Mouse (Mus musculus): ENCODE results near the gene D130043K22Rik.

The D130043K22Rik gene

GRCm38 (mm10) chr13:24880208-24880607 lies 35.3 kb downstream of the D130043K22Rik start:
- in situ Hi-C loops (cut with MboI; ENCODE audit: low pct_unique_long_range_greater_than_20kb in 1 of 2, low sequenced_read_pairs in 2 of 2, unreplicated experiment in 1 of 2) = no loop called here

DNA sequence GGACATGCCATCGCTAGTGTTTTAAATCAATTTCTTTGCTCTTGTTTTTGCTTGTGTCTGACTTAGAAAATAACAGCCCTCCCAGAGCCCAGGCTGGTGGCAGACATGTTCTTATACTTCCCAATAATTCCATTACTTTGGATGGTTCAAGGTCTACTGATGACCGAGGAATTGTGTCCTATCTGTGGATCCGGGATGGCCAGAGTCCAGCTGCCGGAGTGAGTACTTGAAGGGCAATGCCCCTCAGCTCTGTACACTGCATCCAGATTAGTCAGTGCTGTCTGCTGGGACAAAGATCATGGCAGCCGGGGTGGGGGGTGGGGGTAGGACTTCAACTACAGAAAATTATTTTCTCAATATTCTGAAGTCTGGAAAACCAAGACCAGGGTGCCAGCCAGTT lies 35.8 kb downstream of the D130043K22Rik start:
- in situ Hi-C loops (cut with MboI; ENCODE audit: low pct_unique_long_range_greater_than_20kb in 1 of 2, low sequenced_read_pairs in 2 of 2, unreplicated experiment in 1 of 2) = no loop called here

- in situ Hi-C loops (cut with MboI; ENCODE audit: low pct_unique_long_range_greater_than_20kb in 1 of 2, low sequenced_read_pairs in 2 of 2, unreplicated experiment in 1 of 2) = no loop called here
Observed at GRCm38 (mm10) chr13:24882411-24882810, 37.5 kb downstream of the D130043K22Rik start.

GRCm38 (mm10) chr13:24889554-24889953 lies 44.6 kb downstream of the D130043K22Rik start:
- in situ Hi-C loops (cut with MboI; ENCODE audit: low pct_unique_long_range_greater_than_20kb in 1 of 2, low sequenced_read_pairs in 2 of 2, unreplicated experiment in 1 of 2) = no loop called here

- in situ Hi-C loops (cut with MboI; ENCODE audit: low pct_unique_long_range_greater_than_20kb in 1 of 2, low sequenced_read_pairs in 2 of 2, unreplicated experiment in 1 of 2) = no loop called here
Observed at GRCm38 (mm10) chr13:24892516-24892915, 47.6 kb downstream of the D130043K22Rik start.

DNA sequence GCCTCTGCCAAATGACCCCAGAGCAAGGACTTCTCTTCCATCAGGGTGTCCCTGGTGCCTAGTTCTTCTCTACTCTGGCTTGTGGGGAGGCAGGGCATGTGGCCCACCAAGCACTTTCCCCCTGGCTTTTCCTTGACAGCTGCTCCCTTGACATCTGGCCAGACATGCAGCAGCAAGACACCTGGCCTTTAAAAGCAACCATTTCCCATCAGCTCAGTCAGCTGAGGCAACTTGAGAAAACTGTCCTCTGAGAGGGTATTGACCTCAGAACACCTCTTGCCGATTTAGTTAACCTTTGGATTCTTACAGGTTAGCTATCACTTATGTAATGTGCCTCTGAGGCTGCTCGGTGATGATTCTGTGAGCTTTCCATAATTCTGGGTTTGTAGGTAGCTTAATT lies 48.9 kb downstream of the D130043K22Rik start:
- in situ Hi-C loops (cut with MboI; ENCODE audit: low pct_unique_long_range_greater_than_20kb in 1 of 2, low sequenced_read_pairs in 2 of 2, unreplicated experiment in 1 of 2) = no loop called here

GRCm38 (mm10) chr13:24901916-24902315 lies 57.0 kb downstream of the D130043K22Rik start:
- in situ Hi-C loops (cut with MboI; ENCODE audit: low pct_unique_long_range_greater_than_20kb in 1 of 2, low sequenced_read_pairs in 2 of 2, unreplicated experiment in 1 of 2) = no loop called here

DNA sequence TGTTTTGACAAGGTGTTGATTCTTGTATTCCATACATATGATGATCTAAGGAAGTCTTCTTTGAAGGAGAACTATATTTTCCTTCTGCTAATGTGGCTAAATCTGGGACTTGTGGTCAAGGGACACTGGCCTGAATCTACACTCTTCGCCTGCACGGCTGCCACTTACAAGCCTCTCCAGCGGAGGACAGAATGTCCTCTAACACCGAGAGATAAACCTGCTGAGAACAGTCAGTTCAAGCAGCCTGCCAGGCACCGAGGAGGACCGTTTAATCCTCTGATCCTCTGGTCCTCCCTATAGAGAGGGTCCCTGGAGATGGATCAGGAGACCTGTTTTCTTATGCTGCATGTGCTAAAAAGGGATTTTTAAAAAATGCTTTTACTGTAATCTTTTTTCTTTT lies 58.5 kb downstream of the D130043K22Rik start:
- in situ Hi-C loops (cut with MboI; ENCODE audit: low pct_unique_long_range_greater_than_20kb in 1 of 2, low sequenced_read_pairs in 2 of 2, unreplicated experiment in 1 of 2) = no loop called here

DNA sequence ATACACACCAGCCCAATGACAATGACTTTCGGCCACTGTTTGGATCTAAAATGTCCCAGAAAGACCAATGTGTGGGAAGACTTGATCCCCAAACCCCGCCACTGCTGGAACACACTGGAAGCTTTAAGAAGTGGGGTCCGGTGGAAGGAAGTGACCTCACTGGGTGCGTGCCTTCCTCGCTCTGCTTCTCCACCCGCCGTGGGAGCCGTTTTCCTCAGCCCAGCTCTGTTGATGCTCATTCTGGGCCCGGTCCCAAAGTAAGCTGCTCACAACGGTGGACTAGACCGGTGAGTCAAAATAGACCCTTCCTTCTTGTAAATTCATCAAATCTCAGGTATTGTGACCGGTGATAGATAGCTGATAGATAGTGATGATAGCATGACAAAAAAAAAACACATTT lies 60.5 kb downstream of the D130043K22Rik start:
- in situ Hi-C loops (cut with MboI; ENCODE audit: low pct_unique_long_range_greater_than_20kb in 1 of 2, low sequenced_read_pairs in 2 of 2, unreplicated experiment in 1 of 2) = no loop called here

DNA sequence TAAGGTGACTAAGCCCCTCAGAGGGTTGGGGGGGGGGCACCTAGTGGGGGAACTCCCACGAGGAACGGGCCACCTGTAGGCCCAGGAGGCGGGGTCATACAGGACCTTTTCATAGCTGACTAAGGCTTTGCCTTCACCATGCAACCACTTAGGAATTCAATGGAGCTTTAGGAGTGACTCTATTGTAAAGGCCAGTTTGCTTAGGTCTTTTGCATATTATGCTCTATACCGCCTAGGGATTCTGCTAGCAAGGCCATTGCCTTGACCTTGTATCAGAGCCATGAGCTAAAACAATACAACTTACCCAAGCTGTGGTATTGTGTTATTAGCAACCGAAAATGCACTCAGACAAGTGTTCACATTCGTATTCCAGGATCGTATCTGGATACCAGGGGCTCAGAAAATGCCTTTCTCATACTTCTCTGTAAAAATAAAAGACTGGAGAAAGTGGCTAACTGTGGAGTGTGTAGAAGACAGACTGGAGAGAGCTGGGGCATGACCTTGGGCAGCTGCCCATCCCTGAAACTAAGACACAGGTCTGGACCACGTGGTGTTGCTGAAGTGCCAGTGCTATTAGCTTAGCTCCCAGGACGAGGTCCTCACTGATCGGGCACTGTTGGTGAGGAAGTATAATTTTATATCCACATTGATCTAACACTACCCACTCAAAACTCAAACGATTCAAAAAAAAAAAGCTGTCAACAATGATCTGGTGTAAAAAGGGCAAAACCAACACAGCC lies 62.1 kb downstream of the D130043K22Rik start:
- in situ Hi-C loops (cut with MboI; ENCODE audit: low pct_unique_long_range_greater_than_20kb in 1 of 2, low sequenced_read_pairs in 2 of 2, unreplicated experiment in 1 of 2) = no loop called here

DNA sequence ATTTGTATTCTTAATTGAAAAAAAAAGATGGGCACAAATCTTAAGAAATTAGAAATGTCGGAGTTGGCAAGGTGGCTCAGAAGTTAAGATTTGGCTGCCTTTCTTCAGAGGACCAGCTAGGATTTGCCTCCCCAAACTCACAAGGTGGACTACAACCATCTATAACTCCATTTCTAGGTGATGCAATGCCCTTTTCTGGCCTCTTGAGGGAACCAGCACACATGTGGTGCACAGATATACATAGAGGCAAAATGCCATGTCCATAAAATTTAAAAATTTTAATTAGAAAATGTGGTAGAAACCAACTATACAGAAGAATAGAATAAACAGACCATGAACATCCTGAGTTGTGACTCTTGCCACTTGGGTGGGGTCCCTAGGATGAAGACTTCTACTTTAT lies 64.2 kb downstream of the D130043K22Rik start:
- in situ Hi-C loops (cut with MboI; ENCODE audit: low pct_unique_long_range_greater_than_20kb in 1 of 2, low sequenced_read_pairs in 2 of 2, unreplicated experiment in 1 of 2) = no loop called here

DNA sequence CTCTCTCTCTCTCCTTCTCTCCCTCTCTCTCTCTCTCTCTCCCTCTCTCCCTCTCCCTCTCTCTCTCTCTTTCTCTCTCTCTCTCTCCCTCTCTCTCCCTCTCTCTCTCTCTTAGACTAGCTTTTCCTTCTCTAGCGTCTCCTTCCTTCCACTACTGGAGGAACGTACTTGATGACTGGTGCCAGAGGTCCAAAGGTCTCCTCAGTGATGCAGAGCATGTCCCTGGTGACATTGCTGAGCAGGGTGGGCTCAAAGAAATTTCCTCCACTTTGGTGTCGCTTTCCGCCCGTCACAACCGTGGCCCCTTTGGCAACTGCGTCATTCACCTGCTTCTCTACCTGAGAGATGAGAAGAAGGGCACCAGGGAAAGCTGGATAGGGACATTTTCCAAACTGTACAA lies 68.6 kb downstream of the D130043K22Rik start:
- in situ Hi-C loops (cut with MboI; ENCODE audit: low pct_unique_long_range_greater_than_20kb in 1 of 2, low sequenced_read_pairs in 2 of 2, unreplicated experiment in 1 of 2) = no loop called here

DNA sequence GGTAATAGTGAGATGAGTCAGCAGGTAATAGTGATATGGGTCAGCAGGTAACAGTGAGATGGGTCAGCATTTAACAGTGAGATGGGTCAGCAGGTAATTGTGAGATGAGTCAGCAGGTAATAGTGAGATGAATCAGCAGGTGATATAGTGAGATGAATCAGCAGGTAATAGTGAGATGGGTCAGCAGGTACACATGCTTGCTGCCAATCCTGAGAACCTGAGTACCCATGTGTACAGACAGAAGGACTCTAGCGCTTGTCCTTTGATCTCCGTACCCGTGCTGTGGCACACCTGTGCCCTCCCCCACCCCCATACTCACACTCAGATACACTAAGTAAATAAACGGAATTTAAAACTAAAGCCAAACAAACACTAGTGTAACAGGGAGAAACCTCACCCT lies 70.0 kb downstream of the D130043K22Rik start:
- in situ Hi-C loops (cut with MboI; ENCODE audit: low pct_unique_long_range_greater_than_20kb in 1 of 2, low sequenced_read_pairs in 2 of 2, unreplicated experiment in 1 of 2) = no loop called here

GRCm38 (mm10) chr13:24915831-24916230 lies 70.9 kb downstream of the D130043K22Rik start:
- in situ Hi-C loops (cut with MboI; ENCODE audit: low pct_unique_long_range_greater_than_20kb in 1 of 2, low sequenced_read_pairs in 2 of 2, unreplicated experiment in 1 of 2) = no loop called here

GRCm38 (mm10) chr13:24920333-24920977 lies 75.5 kb downstream of the D130043K22Rik start:
- in situ Hi-C loops (cut with MboI; ENCODE audit: low pct_unique_long_range_greater_than_20kb in 1 of 2, low sequenced_read_pairs in 2 of 2, unreplicated experiment in 1 of 2) = no loop called here

- in situ Hi-C loops (cut with MboI; ENCODE audit: low pct_unique_long_range_greater_than_20kb in 1 of 2, low sequenced_read_pairs in 2 of 2, unreplicated experiment in 1 of 2) = no loop called here
Observed at GRCm38 (mm10) chr13:24921281-24921680, 76.3 kb downstream of the D130043K22Rik start.

- in situ Hi-C loops (cut with MboI; ENCODE audit: low pct_unique_long_range_greater_than_20kb in 1 of 2, low sequenced_read_pairs in 2 of 2, unreplicated experiment in 1 of 2) = no loop called here
Observed at GRCm38 (mm10) chr13:24923991-24924390, 79.1 kb downstream of the D130043K22Rik start.

GRCm38 (mm10) chr13:24930591-24930990 lies 85.7 kb downstream of the D130043K22Rik start:
- in situ Hi-C loops (cut with MboI; ENCODE audit: low pct_unique_long_range_greater_than_20kb in 1 of 2, low sequenced_read_pairs in 2 of 2, unreplicated experiment in 1 of 2) = no loop called here

- in situ Hi-C loops (cut with MboI; ENCODE audit: low pct_unique_long_range_greater_than_20kb in 1 of 2, low sequenced_read_pairs in 2 of 2, unreplicated experiment in 1 of 2) = no loop called here
Observed at GRCm38 (mm10) chr13:24933199-24933598, 88.3 kb downstream of the D130043K22Rik start.

DNA sequence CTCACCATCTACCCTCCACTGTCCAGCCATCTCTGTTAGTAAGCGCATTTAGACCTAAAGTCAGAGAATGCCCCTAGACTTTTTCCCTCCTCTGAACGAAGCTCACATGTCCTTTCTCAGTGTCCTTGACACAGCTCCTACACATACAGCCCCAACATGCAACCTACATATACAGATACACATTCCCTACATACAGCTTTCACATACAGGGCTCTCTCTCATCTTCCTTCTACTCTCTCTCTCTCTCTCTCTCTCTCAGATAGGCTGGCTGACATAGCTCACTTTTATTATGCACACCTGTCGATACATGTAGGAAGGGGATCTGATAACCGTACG lies 91.8 kb downstream of the D130043K22Rik start:
- in situ Hi-C loops (cut with MboI; ENCODE audit: low pct_unique_long_range_greater_than_20kb in 1 of 2, low sequenced_read_pairs in 2 of 2, unreplicated experiment in 1 of 2) = no loop called here

Data from mouse embryonic stem cell (cell line).